Mouse (Mus musculus): ENCODE results near the gene Hilpda. TPM values are rescaled to one million over a fixed set of nuclear protein-coding genes. Genes with fewer than 3 reads are reported as not detected.

The Hilpda gene
- polyA plus RNA-seq, 1 experiment from 2014 or later = 31.0 TPM

DNA sequence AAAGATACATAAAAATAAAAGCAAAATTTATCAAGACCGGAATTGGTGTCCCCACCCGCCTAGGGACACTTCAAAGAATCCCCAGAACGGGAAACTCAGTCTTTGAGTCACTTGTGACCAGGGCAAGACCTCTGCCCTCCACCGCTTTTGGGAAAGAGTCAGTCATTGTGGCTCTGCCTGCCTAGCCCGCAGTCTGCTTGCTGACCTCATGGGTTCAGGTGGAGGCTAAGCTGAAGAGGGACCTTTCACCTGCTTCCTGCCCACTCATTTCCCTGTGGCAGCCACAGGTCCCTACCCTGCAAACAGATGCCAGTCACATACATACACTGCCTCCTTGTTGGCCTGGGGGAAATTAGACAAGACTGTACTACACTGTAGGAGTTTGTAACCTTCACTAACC is 25.7 kb upstream of the Hilpda start:
- no peaks in the 10 kb centered on the region for H3K36me3 ChIP-seq

GRCm38 (mm10) chr6:29247072-29247471 is 25.2 kb upstream of the Hilpda start:
- H3K4me3 ChIP-seq = no peak overlapping the region
- no peaks in the 10 kb centered on the region; the same call in 1 of the 2 replicates for H3K27me3 ChIP-seq (ENCODE audit: low read depth, poor library complexity, severe bottlenecking)
- H3K9me3 ChIP-seq (replicated peaks) = no peaks in the 10 kb centered on the region
- H3K27ac ChIP-seq (replicated peaks) = no peak overlapping the region
- H3K36me3 ChIP-seq = no peaks in the 10 kb centered on the region
- peaks cover 8% of the 10 kb centered on the region; the same call in 1 of the 2 replicates for H3K4me1 ChIP-seq
- no peak for DNase-seq (ENCODE audit: low spot score)
- 57% methylated on average over 4 of the region's 4 CpGs for whole genome bisulfite sequencing

More for the DNA sequence above, 25.7 kb upstream of the Hilpda start:
- Histone ChIP-seq H3K9me3 (replicated peaks) (no peaks in the 10 kb centered on the region), H3K27ac (replicated peaks) (no peak overlapping the region), H3K27me3 (ENCODE audit: low read depth, poor library complexity, severe bottlenecking) (no peaks in the 10 kb centered on the region; the same call in 1 of the 2 replicates), H3K4me1 (peaks cover 8% of the 10 kb centered on the region; the same call in 1 of the 2 replicates), H3K4me3 (no peak overlapping the region)
- WGBS = 50% methylated on average over 5 of the region's 5 CpGs
- no peak for DNase-seq (ENCODE audit: low spot score)

DNA sequence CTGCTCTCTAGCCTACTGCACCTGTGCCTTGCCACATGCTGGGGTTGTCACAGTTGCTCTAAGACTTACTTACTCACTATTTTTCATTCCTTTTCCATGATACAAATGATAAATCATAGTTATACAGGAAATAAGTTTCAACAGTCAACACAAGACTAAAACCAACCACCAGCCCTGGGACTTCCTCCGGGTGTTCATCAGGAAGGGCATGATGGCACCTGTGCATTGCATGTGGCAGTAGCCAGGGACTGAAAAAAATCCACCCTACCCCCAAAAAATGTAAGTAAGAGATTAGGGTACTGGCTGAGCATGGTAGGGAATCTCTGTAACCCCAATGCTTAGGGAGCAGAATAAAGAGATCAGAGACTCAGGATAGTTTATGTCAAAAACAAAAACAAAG is 12.9 kb upstream of the Hilpda start:
- Histone ChIP-seq H3K27me3 (ENCODE audit: low read depth, poor library complexity, severe bottlenecking) (no peaks in the 10 kb centered on the region), H3K27ac (replicated peaks) (no peak overlapping the region), H3K36me3 (no peaks in the 10 kb centered on the region), H3K4me3 (no peak overlapping the region), H3K9me3 (replicated peaks) (no peaks in the 10 kb centered on the region), H3K4me1 (peaks cover 9% of the 10 kb centered on the region)
- WGBS = 91% methylated on average over 1 of the region's 1 CpGs
- DNase-seq (ENCODE audit: low spot score) = no peak

DNA sequence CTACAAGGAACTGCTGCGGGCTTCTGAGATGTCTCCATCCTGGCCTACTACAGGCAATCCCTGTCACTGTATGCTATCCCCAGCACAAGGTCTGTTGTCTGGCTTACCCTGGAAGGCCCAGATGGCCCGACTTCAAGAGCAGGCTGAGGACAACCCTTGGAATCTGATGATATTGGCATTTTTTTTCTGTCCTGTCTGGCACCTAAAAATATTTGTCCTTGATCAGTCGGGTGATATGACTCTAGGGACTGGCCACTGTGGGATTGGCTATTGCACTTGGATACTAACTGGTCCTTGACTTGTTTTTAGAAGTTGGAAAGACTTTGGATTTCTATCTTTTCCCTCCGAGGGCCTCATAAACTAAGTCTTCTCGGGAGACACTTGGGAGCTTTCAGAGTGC is 10.5 kb upstream of the Hilpda start:
- Histone ChIP-seq H3K27me3 (ENCODE audit: low read depth, poor library complexity, severe bottlenecking) (no peaks in the 10 kb centered on the region), H3K4me1 (peaks cover 9% of the 10 kb centered on the region), H3K9me3 (replicated peaks) (no peaks in the 10 kb centered on the region), H3K4me3 (no peak overlapping the region), H3K36me3 (no peaks in the 10 kb centered on the region), H3K27ac (replicated peaks) (no peak overlapping the region)
- DNase-seq (ENCODE audit: low spot score) = no peak
- 81% methylated on average over 5 of the region's 5 CpGs for WGBS

DNA sequence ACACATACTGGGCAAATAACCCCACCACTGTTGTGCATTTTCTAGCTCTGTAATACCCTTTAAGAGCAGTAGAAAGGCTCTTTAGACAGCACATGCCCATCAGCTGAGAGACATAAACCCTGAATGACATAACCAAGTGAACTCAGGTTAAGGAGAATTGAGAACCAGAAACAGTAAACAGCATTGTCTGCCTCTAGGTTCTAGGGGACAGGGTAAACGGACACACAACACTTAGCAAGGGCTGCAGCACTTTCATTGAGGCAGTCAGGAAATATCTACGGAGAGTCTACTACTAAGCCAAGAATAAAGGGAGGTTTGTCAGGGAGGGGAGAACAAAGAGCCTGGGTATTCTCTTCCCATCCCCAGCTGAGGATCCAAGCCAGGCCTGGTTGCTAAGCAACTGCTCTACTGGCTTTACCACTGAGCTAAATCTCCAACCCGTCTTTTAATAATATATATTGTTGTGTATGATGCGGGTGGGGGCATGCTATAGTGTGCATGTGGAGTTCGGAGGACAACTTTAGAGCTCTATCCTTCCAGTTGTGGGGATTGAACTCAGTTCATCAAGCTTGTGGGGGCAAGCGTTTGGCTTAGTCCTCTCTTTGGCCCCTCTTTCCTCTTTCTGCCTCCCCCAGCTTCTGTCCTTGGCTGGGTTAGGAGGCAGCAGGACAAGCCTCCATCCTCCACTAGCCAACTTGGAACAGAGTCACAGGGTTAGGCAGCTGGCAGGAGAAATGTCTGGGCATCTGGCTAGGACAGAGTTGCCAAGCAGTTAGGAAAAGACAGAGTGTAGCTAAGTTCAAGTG is 8.4 kb upstream of the Hilpda start:
- Histone ChIP-seq H3K4me1 (peaks cover 9% of the 10 kb centered on the region), H3K36me3 (no peaks in the 10 kb centered on the region), H3K9me3 (replicated peaks) (no peaks in the 10 kb centered on the region), H3K27me3 (ENCODE audit: low read depth, poor library complexity, severe bottlenecking) (no peaks in the 10 kb centered on the region), H3K4me3 (no peak overlapping the region), H3K27ac (replicated peaks) (peak overlapping the region; percentile 38; the same call in 1 of the 2 replicates)
- WGBS = 48% methylated on average over 6 of the region's 6 CpGs
- peak; percentile 28 for DNase-seq (ENCODE audit: low spot score)

DNA sequence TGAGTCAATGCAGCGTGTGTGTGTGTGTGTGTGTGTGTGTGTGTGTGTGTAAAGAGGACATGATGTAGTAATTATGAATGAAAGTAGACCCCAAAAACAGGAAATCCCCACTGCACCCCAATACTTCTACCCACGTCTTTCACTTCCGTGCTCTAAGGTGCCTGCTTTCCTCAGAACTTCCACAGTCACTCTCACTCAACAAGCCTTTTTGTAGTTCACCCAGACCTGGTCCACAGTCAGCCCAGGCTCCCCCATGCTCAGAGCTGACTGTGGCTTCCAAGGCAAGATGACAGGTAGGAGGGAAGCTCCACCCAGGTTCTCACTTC is 7.9 kb upstream of the Hilpda start:
- H3K4me3 ChIP-seq = no peak overlapping the region
- DNase-seq (ENCODE audit: low spot score) = no peak
- WGBS = 87% methylated on average over 3 of the region's 3 CpGs
- no peaks in the 10 kb centered on the region for H3K27me3 ChIP-seq (ENCODE audit: low read depth, poor library complexity, severe bottlenecking)
- no peak overlapping the region for H3K27ac ChIP-seq (replicated peaks)
- no peaks in the 10 kb centered on the region for H3K36me3 ChIP-seq
- no peaks in the 10 kb centered on the region for H3K9me3 ChIP-seq (replicated peaks)
- H3K4me1 ChIP-seq = peaks cover 9% of the 10 kb centered on the region

GRCm38 (mm10) chr6:29266936-29267335 is 5.4 kb upstream of the Hilpda start:
- Histone ChIP-seq H3K4me3 (no peak overlapping the region), H3K4me1 (peaks cover 17% of the 10 kb centered on the region), H3K27me3 (ENCODE audit: low read depth, poor library complexity, severe bottlenecking) (peaks cover 17% of the 10 kb centered on the region), H3K36me3 (no peaks in the 10 kb centered on the region), H3K27ac (replicated peaks) (no peak overlapping the region), H3K9me3 (replicated peaks) (no peaks in the 10 kb centered on the region)
- no peak for DNase-seq (ENCODE audit: low spot score)
- WGBS = 73% methylated on average over 4 of the region's 4 CpGs

DNA sequence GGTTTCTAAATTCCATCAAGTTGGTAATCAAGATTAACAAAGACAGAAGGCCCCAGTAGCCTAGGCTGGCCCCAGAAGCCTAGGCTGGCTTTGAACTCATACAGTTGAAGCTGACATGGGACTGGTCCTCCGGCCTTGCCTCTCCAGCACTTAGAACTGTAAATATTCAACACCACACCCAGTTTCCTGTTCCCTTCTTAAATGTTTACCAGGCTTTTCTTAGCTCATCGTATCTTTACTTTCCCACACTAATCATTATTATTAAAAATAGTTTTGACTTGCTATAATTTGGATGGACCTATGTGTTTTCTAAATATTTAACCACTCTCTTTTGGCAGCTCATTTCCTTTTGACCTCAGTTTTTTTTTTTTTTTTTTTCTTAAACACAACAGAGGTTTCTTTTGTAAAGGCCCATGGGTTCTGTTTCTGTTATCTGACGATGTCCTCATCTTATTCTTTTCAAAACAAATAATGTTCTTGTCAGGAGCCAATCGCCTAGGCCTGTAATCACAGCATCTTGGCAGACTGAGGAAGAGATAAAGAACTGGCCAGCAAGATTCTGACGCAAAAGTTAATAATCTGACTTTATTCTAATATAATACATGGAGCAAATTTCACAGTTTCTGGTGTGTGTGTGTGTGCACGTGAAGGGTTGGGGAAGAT is 3.2 kb upstream of the Hilpda start:
- peaks cover 23% of the 10 kb centered on the region for H3K4me1 ChIP-seq
- 84% methylated on average over 6 of the region's 6 CpGs for WGBS

DNA sequence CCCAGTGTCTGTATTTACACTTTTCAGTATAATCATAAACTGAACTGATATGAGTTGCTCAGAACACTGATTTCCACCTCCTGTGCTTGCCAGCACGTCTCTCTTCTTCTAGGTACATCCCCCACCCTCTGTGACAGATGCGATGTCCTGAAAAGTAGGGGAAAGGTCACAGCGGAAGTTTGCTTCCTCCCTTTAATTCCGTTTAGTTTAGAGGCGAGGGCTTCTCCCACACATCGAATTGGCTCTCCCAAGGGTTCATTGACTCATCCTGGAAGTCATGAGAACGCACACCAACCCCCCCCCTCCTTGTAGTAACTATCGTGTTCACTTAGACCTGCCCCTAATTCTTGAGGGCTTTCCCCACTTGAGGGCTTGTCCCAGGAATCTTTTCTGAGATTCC is 1.3 kb upstream of the Hilpda start:
- H3K27me3 ChIP-seq (ENCODE audit: low read depth, poor library complexity, severe bottlenecking) = peaks cover 17% of the 10 kb centered on the region
- H3K4me3 ChIP-seq = no peak overlapping the region
- WGBS = 24% methylated on average over 8 of the region's 8 CpGs
- no peak overlapping the region for H3K27ac ChIP-seq (replicated peaks)
- H3K36me3 ChIP-seq = peaks cover 19% of the 10 kb centered on the region
- H3K9me3 ChIP-seq (replicated peaks) = no peaks in the 10 kb centered on the region
- no peak for DNase-seq (ENCODE audit: low spot score)
- H3K4me1 ChIP-seq = peaks cover 26% of the 10 kb centered on the region

More for the DNA sequence above, 3.2 kb upstream of the Hilpda start:
- no peaks in the 10 kb centered on the region for H3K9me3 ChIP-seq (replicated peaks)
- no peak overlapping the region for H3K4me3 ChIP-seq
- no peak overlapping the region for H3K27ac ChIP-seq (replicated peaks)
- H3K36me3 ChIP-seq = 0 out of 2 replicates have a peak, but pooled peaks cover under 1% of the 10 kb centered on the region
- H3K27me3 ChIP-seq (ENCODE audit: low read depth, poor library complexity, severe bottlenecking) = peaks cover 17% of the 10 kb centered on the region
- no peak for DNase-seq (ENCODE audit: low spot score)

DNA sequence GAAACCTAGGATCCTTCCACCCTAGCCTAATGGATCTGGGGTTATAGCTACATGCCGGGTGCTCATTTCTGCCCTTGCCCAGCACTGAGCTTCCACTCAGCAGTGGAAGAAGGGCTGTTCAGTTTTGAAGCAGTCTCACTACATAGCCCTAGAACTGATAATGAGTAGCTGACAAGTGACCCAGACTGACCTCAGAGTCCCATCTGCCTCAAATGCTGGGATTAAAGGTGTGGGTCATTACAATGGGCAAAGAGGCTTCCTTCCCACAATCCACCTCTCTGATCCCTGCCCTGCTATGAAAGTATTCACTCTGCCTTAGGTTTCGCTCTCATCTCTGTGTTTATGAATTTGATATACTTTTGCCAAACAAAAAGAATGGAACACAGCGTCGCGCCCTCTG is 4.5 kb downstream of the Hilpda start:
- H3K27ac ChIP-seq (replicated peaks) = no peak overlapping the region
- H3K4me3 ChIP-seq = no peak overlapping the region
- peaks cover 39% of the 10 kb centered on the region for H3K4me1 ChIP-seq
- no peak for DNase-seq (ENCODE audit: low spot score)
- WGBS = 88% methylated on average over 5 of the region's 5 CpGs
- peaks cover 1% of the 10 kb centered on the region; the same call in 1 of the 2 replicates for H3K27me3 ChIP-seq (ENCODE audit: low read depth, poor library complexity, severe bottlenecking)
- H3K9me3 ChIP-seq (replicated peaks) = no peaks in the 10 kb centered on the region
- peaks cover 19% of the 10 kb centered on the region for H3K36me3 ChIP-seq

- Histone ChIP-seq H3K27ac (replicated peaks) (peak overlapping the region; percentile 46; the same call in 1 of the 2 replicates), H3K4me3 (no peak overlapping the region), H3K27me3 (ENCODE audit: low read depth, poor library complexity, severe bottlenecking) (no peaks in the 10 kb centered on the region), H3K9me3 (replicated peaks) (no peaks in the 10 kb centered on the region), H3K36me3 (peaks cover 19% of the 10 kb centered on the region), H3K4me1 (peaks cover 28% of the 10 kb centered on the region)
- WGBS = 32% methylated on average over 8 of the region's 8 CpGs
- DNase-seq (ENCODE audit: low spot score) = peak; percentile 42
Observed at GRCm38 (mm10) chr6:29278513-29279267, 6.4 kb downstream of the Hilpda start.

DNA sequence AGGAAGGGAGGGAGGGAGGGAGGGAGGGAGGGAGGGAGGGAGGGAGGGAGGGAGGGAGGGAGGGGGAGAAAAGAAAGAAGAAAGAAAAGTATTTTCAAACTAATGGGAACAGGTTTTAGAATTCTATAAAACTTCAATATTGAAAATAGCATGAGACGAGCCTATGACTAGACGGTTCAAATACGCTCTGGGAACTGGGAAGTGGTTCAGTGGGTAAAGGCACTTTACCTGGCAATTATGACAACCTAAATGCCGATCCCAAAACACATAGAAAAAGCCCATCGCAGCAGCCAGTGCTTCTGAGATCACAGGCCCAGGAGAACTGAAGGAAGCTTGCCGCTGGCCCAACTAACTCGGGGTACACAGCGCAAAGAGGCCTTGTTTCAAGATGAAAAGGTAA is 7.0 kb downstream of the Hilpda start, which contains the start of gene Fam71f2:
TSS of gene Fam71f2 (plus strand) at position 301 of the 400 bp plus-strand sequence.
- H3K36me3 ChIP-seq = peaks cover 17% of the 10 kb centered on the region
- H3K27ac ChIP-seq (replicated peaks) = peak within 1 kb of the TSS; percentile 46; the same call in 1 of the 2 replicates
- WGBS = 90% methylated on average over 8 of the region's 8 CpGs
- no peak for DNase-seq (ENCODE audit: low spot score)
- H3K4me3 ChIP-seq = no peak within 1 kb of the TSS
- no peaks in the 10 kb centered on the region for H3K27me3 ChIP-seq (ENCODE audit: low read depth, poor library complexity, severe bottlenecking)
- H3K9me3 ChIP-seq (replicated peaks) = no peaks in the 10 kb centered on the region
- H3K4me1 ChIP-seq = peaks cover 22% of the 10 kb centered on the region

Measured in midbrain, embryonic 10.5 days (tissue).